Mouse (Mus musculus) intestine, embryonic 16.5 days (tissue): ENCODE data around the gene Zfp28. TPM values are rescaled to one million over a fixed set of nuclear protein-coding genes. Genes with fewer than 3 reads are reported as not detected.

Experiments used
- ATAC-seq: fragments of 200-750 bp; cut with Nextera tagmentation; 2 replicates; pipeline ENCODE4 v1.8.0; 2017; ENCODE audit warnings: moderate TSS enrichment, moderate library complexity
- H3K27ac ChIP-seq: fragments of 300-500 bp; sonication (generic); 2 replicates; pipeline ENCODE4 v1.5.1; 2014; ENCODE audit warnings: mild to moderate bottlenecking, low read length
- H3K27me3 ChIP-seq: fragments of 300-500 bp; sonication (generic); replicated peaks from 2 replicates; pipeline ENCODE4 v1.6.1; 2014; ENCODE audit warnings: low read length, control low read depth, mixed read lengths; ENCODE audit not compliant: control insufficient read depth, insufficient read depth
- H3K36me3 ChIP-seq: fragments of 300-500 bp; sonication (generic); 2 replicates; pipeline ENCODE4 v1.6.1; 2014; ENCODE audit warnings: low read length, control low read depth; ENCODE audit not compliant: control insufficient read depth, insufficient read depth
- H3K4me1 ChIP-seq: fragments of 300-500 bp; sonication (generic); 2 replicates; pipeline ENCODE4 v1.6.1; 2014; ENCODE audit warnings: low read length, control low read depth, mixed read lengths; ENCODE audit not compliant: control insufficient read depth, insufficient read depth
- H3K4me2 ChIP-seq: fragments of 300-500 bp; sonication (generic); 2 replicates; pipeline ENCODE4 v1.6.1; 2014; ENCODE audit warnings: low read depth, low read length, control low read depth
- H3K4me3 ChIP-seq: fragments of 300-500 bp; sonication (generic); 2 replicates; pipeline ENCODE4 v1.5.1; 2014; ENCODE audit warnings: mild to moderate bottlenecking, low read length
- H3K9ac ChIP-seq: fragments of 300-500 bp; sonication (generic); 2 replicates; pipeline ENCODE4 v1.6.1; 2014; ENCODE audit warnings: low read depth, low read length
- H3K9me3 ChIP-seq: fragments of 300-500 bp; sonication (generic); 2 replicates; pipeline ENCODE4 v1.6.1; 2016; ENCODE audit warnings: low read length, control low read depth; ENCODE audit not compliant: control insufficient read depth
- WGBS: fragments of 180-500 bp; shearing (Covaris S2); extraction: QIAGEN DNeasy Blood & Tissue Kit; methylation state at CpG from one replicate; pipeline ENCODE4 v1.1.7; 2014; 5-methylcytosine and 5-hydroxymethylcytosine counted together
- polyA plus RNA-seq: library from polyadenylated mRNA; unstranded; fragments of >200 nt; fragmentation: Nextera tagmentation; extraction: Ambion mirVana; gene quantifications from 2 replicates; pipeline ENCODE4 v1.2.1, GENCODE M21; 2015

Zfp28 gene
- polyA plus RNA-seq, 1 experiment from 2014 or later: 7.6 TPM

- H3K27ac ChIP-seq: no peak within 1 kb of the TSS
- 77% methylated on average over 3 of the region's 3 CpGs for WGBS
- H3K36me3 ChIP-seq: no peaks in the 10 kb centered on the region
- H3K4me1 ChIP-seq: no peaks in the 10 kb centered on the region
- H3K4me2 ChIP-seq: no peak within 1 kb of the TSS
- no peak within 1 kb of the TSS for H3K4me3 ChIP-seq
- H3K27me3 ChIP-seq: no peaks in the 10 kb centered on the region
- no peaks in the 10 kb centered on the region for H3K9me3 ChIP-seq
- ATAC-seq: no peak
- no peak within 1 kb of the TSS for H3K9ac ChIP-seq
Measured at GRCm38 (mm10) chr7:6438388-6438787, 55.3 kb downstream of the Zfp28 start, which contains the start of gene Olfr1344. TSS of gene Olfr1344 (plus strand) at chr7:6438688.

GRCm38 (mm10) chr7:6441173-6441572 lies 58.1 kb downstream of the Zfp28 start:
- H3K36me3 ChIP-seq: no peaks in the 10 kb centered on the region
- no peak overlapping the region for H3K27ac ChIP-seq
- no peaks in the 10 kb centered on the region for H3K27me3 ChIP-seq
- no peak overlapping the region for H3K4me2 ChIP-seq
- no peak overlapping the region for H3K4me3 ChIP-seq
- 59% methylated on average over 2 of the region's 2 CpGs for WGBS
- H3K4me1 ChIP-seq: no peaks in the 10 kb centered on the region
- ATAC-seq: no peak
- H3K9me3 ChIP-seq: no peaks in the 10 kb centered on the region
- no peak overlapping the region for H3K9ac ChIP-seq

Other genes with a start within 250 kb of the Zfp28 start
- 20.6 and 20.9 TPM in 2 replicates for gene Zfp787, start 227.3 kb upstream of the Zfp28 start, polyA plus RNA-seq
- gene Zfp444, start 211.1 kb upstream of the Zfp28 start, polyA plus RNA-seq: 34.6 and 35.3 TPM in 2 replicates
- gene Galp, start 186.2 kb upstream of the Zfp28 start, polyA plus RNA-seq: not detected in 2 replicates
- gene Zscan5b, start 161.0 kb upstream of the Zfp28 start, polyA plus RNA-seq: not detected in 2 replicates
- not detected in 2 replicates for gene Epp13, start 130.6 kb upstream of the Zfp28 start, polyA plus RNA-seq
- gene Zfp667, start 96.7 kb upstream of the Zfp28 start, polyA plus RNA-seq: 5.1 and 5.4 TPM in 2 replicates
- 2.8 and 2.9 TPM in 2 replicates for gene Zfp583, start 52.0 kb upstream of the Zfp28 start, polyA plus RNA-seq
- gene Gm3854, start 39.5 kb upstream of the Zfp28 start, polyA plus RNA-seq: 0.95 and 1.3 TPM in 2 replicates
- gene Zfp78, start 20.0 kb upstream of the Zfp28 start, polyA plus RNA-seq: 1.6 and 2.1 TPM in 2 replicates
- gene Smim17, start 15.4 kb downstream of the Zfp28 start, polyA plus RNA-seq: 0.11 and 0.39 TPM in 2 replicates
- not detected in 2 replicates for gene Gm20715, start 27.0 kb downstream of the Zfp28 start, polyA plus RNA-seq
- not detected in 2 replicates for gene Olfr1344, start 55.4 kb downstream of the Zfp28 start, polyA plus RNA-seq
- not detected in 2 replicates for gene Olfr1336, start 72.9 kb downstream of the Zfp28 start, polyA plus RNA-seq
- not detected in 2 replicates for gene Olfr1346, start 83.8 kb downstream of the Zfp28 start, polyA plus RNA-seq
- gene Olfr5, start 103.6 kb downstream of the Zfp28 start, polyA plus RNA-seq: not detected in 2 replicates
- gene Olfr1347, start 116.5 kb downstream of the Zfp28 start, polyA plus RNA-seq: not detected in 2 replicates
- gene Olfr1348, start 125.5 kb downstream of the Zfp28 start, polyA plus RNA-seq: not detected in 2 replicates
- not detected in 2 replicates for gene Olfr1349, start 139.7 kb downstream of the Zfp28 start, polyA plus RNA-seq
- gene Olfr1350, start 181.5 kb downstream of the Zfp28 start, polyA plus RNA-seq: not detected in 2 replicates